Mouse (Mus musculus) heart, postnatal 4 days (tissue): ENCODE results near the gene Tlcd1. TPM values are rescaled to one million over a fixed set of nuclear protein-coding genes. Genes with fewer than 3 reads are reported as not detected.
A peak's percentile ranks its signal among the peaks of the same experiment; 100 is the strongest.

Experiments used
- DNase-seq: peaks from one replicate; pipeline ENCODE4 v3.0.0; 2021
- total RNA-seq, 2 experiments: library from RNA; stranded (reverse); gene quantifications; 2 replicates each; pipeline ENCODE4 v1.2.3; 2021

Tlcd1 gene
- total RNA-seq, 2 experiments from 2014 or later, result 8.4 to 9.8 TPM

GRCm38 (mm10) chr11:78161968-78162367 lies 14.5 kb upstream of the Tlcd1 start:
- no peak for DNase-seq

- DNase-seq, result no peak
These were observed 14.0 kb upstream of the Tlcd1 start for GRCm38 (mm10) chr11:78162504-78162903.

- no peak for DNase-seq
These were observed 13.5 kb upstream of the Tlcd1 start for GRCm38 (mm10) chr11:78163045-78163444.

DNA sequence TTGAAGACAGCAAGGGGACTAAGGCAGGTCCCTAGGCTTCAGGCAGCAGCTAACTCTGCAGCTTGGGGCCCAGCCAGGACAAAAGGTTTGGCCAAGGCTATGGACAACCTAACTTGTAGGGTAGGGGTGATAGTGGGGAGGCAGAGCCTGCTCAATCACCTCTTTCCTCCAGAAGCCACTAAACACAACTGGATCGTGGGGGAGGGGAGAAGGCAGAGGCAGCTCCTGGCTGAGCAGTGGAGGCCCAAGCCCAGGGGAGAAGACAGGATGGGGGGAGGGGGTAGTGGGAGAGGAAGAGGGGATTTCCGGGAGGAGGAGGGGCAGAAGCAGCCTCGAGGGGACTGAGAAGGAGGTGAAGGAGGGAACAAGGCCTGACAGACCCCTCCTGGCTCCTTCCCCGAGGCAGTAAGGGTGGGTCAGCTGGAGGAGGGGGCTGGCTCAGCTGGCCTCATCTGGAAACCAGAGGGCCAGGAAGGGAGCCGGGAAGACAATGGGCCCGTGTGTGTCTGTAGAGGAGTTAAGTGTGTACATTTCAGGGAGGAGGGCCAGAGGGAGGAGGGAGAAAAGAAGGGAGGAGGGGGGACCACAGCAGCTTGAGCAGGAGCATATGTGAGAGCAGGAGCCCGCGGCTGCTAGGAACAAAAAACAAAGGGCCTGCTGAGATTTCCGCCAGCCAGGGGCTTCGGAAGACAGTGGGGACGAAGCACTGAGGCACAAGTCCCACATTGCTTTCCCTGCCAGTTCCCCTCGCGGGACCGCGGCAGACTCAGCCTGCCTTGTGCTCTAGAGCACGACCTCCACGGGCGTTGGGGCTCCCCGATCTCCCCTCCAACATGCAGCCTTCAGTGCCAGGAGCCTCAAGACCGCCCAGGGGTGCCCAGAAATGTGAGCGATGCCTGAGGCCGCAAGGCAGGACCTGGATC lies 12.6 kb upstream of the Tlcd1 start:
- DNase-seq, result peak; percentile 85

GRCm38 (mm10) chr11:78164604-78164923 lies 11.9 kb upstream of the Tlcd1 start:
- DNase-seq, result peak; percentile 28

GRCm38 (mm10) chr11:78164924-78165760 lies 11.4 kb upstream of the Tlcd1 start, which contains the start of gene Traf4:
TSS of gene Traf4 (minus strand) at chr11:78165589.
- DNase-seq, result peak; percentile 87

GRCm38 (mm10) chr11:78165761-78166109 lies 10.8 kb upstream of the Tlcd1 start:
- DNase-seq, result peak; percentile 69

DNA sequence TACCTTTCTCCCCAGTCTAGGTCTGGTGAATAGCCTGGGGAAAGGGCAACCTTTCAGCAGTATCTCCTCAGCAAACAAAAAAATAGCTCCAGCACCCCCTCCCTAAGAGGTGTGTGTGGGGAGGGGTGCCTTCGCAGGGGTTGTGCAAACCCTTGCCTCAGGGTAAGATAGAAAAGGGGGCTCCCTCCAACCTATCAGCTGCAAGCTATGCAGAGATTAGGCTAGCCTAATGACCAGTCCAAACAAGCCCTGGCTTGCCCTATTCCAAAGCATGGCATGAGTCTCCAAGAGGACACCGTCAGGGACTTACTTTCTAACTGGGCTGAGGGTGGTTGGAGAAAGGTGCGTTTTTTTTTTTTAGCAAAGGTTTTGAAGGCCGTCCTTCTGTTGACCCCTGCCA lies 10.3 kb upstream of the Tlcd1 start:
- DNase-seq, result no peak

DNA sequence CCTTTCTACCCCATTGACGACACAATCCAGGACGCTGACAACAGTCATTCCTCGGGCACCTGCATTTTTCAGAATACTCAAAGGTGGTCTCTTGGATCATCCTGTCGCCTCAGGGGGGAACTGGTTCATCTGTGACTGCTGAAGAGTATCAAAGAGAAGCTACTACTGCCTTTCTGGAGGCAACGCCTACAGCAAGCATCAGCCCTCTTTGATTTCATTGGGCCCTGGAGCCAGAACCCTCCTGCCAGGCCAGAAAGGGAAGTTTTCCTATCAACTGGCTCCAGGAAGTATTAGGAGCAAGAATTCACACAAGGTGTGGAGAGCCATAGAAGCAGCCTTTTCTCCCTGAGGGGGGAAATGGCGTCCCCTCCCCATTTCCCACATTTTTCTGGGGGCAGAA lies 9.9 kb upstream of the Tlcd1 start:
- no peak for DNase-seq

DNA sequence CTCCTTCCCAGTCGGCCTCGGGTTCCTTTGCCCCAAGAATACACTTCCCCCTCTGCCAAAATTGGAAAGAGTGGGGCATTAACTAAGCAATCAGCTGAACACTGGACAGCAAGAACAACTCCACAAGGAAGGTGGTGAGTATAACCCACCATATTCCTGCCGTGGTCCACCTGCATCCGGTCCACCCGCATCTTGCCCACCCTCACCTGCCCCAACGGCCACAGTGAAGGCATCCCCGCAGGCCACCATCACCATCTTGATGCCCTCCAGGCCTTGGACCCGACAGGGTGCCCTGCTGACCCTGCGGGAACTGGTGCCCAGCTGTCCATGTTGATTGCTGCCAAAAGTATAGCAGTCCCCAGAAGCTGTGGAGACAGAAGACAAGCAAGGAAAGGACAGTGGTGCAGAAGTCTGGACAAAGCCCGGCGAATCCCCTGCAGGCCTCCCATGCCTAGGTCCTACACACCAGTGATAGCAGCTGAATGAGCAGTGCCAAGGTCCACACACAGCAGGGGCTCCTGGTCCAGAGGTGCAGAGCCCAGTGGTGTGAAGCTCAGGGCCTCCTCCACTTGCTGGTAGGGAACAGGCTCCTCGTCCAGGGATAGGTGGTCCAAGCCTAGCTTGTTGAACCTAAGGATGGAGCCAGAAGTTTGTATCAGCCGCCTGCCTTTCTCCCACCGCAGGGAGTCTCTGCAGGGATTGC lies 9.1 kb upstream of the Tlcd1 start:
- DNase-seq, result no peak

DNA sequence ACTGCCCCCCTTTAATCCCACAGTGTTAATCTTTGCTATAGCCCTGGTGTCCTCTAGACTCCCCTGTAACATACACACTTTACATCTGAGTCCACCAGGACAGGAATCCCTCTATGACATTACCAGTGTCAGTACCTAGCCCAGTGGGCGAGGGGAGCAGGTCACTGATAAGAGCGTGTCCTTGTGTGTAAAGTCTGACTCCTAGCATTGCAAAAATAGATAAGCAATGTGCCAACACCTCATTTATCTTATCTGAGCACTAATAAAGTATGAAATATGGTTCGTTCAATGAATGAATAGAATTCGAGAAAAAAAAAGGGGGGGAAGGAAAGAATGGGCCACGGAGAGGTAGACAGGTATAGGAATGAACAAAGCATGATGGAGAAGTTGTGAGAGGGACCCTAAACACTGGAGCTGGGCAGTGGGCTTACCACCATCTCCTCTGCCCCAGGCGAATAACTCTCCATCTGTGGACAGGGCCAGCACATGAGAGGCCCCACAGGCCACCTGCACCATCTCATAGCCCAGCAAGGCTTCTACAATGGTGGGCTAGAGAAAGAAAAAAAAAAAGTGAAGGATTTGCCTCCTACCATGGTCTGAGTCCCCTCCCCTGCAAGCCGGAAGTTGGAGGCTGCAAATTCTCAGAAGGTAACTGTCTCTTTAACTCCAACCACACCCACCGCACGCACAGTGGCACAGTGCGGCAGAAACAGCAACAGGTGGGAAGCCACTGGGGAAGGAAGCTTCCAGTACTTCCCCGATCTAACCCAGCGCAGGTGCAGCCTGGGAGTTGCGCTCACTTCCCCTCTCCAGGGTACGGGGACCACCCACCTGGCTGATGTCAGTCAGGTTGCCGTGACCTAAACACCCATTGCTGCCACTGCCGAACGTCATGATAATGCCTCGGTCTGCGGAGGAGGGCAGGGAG lies 7.7 kb upstream of the Tlcd1 start:
- DNase-seq, result no peak

DNA sequence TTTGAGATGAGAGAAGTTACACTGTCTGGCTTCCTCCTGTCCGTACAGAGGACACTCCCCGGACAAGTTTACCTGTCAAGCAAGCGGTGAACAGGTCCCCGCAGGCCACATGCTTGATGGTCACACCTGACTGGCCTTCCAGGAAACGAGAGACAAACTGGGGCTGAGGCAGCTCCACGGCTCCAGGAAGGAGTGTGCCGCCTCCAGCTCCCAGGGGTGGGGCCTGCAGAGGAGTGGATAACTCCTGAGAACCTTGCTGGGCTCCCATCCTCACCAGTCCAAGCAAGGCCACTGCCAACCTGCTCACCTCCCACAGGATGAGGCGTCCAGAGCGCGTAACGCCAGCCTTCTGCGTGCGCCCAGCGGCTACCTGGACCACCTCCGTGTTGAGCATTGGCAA lies 6.2 kb upstream of the Tlcd1 start:
- no peak for DNase-seq

- no peak for DNase-seq
These were observed 5.2 kb upstream of the Tlcd1 start for GRCm38 (mm10) chr11:78171328-78171727.

DNA sequence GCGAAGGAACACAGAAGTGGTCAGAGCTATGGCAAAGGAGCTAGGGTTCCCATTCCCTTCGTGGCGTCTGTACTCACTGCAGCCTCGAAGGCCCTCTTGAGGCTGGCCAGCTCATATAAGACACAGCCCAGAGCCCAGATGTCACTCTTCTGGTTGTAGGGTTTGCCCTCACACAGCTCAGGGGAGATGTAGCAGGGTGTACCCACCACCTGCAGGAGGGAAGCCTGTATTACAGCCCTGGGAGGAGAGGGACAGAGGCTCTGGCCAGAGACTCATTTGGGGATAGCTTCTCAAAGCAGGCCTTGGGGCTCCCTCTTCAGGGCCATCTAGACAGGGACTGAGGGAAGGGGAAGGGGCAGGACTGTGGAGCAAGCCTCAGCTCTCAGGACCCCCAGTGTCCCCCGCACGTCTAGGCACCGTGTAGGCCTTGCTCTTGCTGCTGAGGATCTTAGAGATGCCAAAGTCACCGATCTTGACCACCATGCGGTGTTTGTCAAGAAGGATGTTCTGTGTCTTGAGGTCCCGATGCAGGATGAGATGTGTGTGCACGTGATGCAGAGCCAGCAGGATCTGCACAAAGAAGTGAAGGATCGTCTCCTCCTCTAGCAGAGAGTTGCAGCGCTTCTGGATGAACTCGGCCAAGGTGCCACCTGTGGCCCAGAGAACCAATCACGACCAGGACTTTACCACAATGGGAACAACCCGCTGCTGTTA lies 4.3 kb upstream of the Tlcd1 start:
- peak; percentile 37 for DNase-seq

GRCm38 (mm10) chr11:78172748-78173383 lies 3.6 kb upstream of the Tlcd1 start:
- DNase-seq, result no peak

GRCm38 (mm10) chr11:78174506-78174905 lies 2.0 kb upstream of the Tlcd1 start:
- no peak for DNase-seq

DNA sequence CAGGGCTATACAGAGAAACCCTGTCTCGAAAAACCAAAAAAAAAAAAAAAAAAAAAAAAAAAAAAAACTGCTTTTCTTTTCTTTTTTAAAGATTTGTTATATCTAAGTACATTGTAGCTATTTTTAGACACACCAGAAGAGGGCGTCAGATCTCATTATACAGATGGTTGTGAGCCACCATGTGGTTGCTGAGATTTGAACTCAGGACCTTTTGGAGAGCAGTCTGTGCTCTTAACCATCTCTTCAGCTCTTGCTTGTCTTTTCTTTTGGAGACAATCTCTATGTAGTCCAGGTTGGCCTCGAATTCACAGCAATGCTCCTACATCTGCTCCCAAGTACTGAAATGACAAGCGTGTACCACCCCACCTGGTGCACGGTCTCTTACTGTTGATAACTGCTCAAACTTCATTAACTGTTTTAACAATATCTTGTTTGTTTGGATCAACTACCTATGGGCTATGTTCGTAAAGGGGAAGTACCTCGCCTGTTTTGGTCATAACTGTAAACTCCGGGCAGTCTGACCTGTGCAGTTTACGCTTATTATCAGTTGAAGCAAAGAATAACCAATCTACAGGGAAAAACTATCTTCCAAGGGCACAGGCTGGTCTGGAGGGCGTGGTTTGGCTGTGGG lies 625 bp upstream of the Tlcd1 start:
- DNase-seq, result no peak

DNA sequence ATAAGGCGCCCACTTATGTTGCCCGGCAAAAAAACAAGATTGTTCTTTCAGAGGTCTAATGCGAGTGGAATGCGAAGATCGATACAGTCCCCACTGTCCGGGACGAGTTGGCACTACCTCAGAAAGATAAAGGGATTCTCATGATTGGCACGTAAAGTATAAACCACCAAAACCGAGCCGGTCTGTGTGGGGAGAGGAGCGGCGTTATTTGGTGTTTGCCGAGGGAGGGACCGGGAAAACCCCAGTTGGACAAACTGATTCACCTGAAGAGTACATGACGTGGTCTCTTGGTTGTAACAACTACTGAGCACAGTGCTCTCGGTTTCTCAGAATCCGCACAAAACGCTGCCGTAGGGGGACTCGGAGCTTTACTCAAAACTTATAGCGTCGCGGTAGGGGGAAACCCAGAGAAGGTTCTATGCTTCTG lies 407 bp downstream of the Tlcd1 start:
- DNase-seq, result no peak

GRCm38 (mm10) chr11:78177437-78177836 lies 926 bp downstream of the Tlcd1 start:
- DNase-seq, result peak; percentile 47
